Mouse (Mus musculus) forebrain, embryonic 10.5 days (tissue): Measurements from ENCODE around the gene Il10. TPM values are rescaled to one million over a fixed set of nuclear protein-coding genes. Genes with fewer than 3 reads are reported as not detected.
"Not testable (repeated sequence)": the region's sequence is repeated elsewhere in the genome, so short reads cannot be mapped to it uniquely, and the experiment has no call there.

Source experiments
- DNase-seq: peaks from one replicate; pipeline ENCODE4 v3.0.0-alpha.2; 2017; ENCODE audit warnings: low spot score; ENCODE audit errors: extremely low spot score
- H3K27ac ChIP-seq: fragments of 300-500 bp; sonication (generic); 2 replicates; pipeline ENCODE4 v1.5.1; 2016; ENCODE audit warnings: mild to moderate bottlenecking
- H3K27me3 ChIP-seq: fragments of 300-500 bp; sonication (generic); 2 replicates; pipeline ENCODE4 v1.6.1; 2016; ENCODE audit warnings: mild to moderate bottlenecking; ENCODE audit not compliant: poor library complexity, severe bottlenecking
- H3K36me3 ChIP-seq: fragments of 300-500 bp; sonication (generic); replicated peaks from 2 replicates; pipeline ENCODE4 v1.6.1; 2016; ENCODE audit warnings: mild to moderate bottlenecking, moderate library complexity
- H3K4me1 ChIP-seq: fragments of 300-500 bp; sonication (generic); 2 replicates; pipeline ENCODE4 v1.6.1; 2016
- H3K4me3 ChIP-seq: fragments of 300-500 bp; sonication (generic); 2 replicates; pipeline ENCODE4 v1.5.1; 2016; ENCODE audit warnings: mild to moderate bottlenecking, moderate library complexity
- H3K9me3 ChIP-seq: fragments of 300-500 bp; sonication (generic); 2 replicates; pipeline ENCODE4 v1.6.1; 2016; ENCODE audit warnings: mild to moderate bottlenecking, moderate library complexity
- WGBS: fragments of 180-500 bp; shearing (Covaris S2); methylation state at CpG from one replicate; pipeline ENCODE4 v1.1.7; 2016; 5-methylcytosine and 5-hydroxymethylcytosine counted together
- polyA plus RNA-seq: library from polyadenylated mRNA; unstranded; fragments of >200 nt; fragmentation: Nextera tagmentation; extraction: Ambion mirVana; gene quantifications from 2 replicates; pipeline ENCODE4 v1.2.1, GENCODE M21; 2016

Gene Il10
- polyA plus RNA-seq, 1 experiment from 2014 or later, result not detected

DNA sequence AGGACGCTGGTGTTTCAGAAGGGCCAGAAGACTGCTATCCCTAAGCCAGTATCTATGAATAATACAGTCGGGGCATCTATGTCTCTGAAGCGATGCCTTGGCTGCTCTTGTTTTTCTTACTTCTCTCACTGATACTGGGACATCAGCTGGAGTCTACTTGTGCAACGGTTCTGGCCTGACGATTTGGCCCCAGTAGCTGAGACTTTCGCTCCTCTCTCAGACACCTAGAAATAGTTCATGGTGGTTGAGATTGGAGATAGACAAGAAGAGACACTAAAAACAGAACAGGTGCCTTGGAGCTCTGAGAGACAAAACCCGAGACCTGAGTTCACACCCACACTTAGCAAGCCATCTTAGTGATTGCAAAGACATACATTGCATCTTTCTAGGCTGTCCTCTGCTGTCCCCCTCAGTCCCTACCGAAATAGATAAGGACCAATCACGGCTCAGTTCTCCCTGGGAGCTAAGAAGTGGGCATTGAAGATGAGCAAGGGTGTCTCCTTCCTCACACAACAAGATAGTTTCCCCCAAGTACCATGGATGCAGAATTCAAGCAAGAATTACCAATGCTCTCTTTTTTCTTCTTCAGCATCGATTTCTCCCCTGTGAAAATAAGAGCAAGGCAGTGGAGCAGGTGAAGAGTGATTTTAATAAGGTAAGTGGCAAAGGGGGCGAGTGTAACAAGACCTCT is 2.4 kb downstream of the Il10 start:
- Histone ChIP-seq H3K27ac (no peak overlapping the region), H3K9me3 (no peaks in the 10 kb centered on the region), H3K27me3 (0 out of 2 replicates have a peak, but pooled peaks cover 7% of the 10 kb centered on the region), H3K4me3 (no peak overlapping the region), H3K36me3 (no peaks in the 10 kb centered on the region), H3K4me1 (no peaks in the 10 kb centered on the region)
- WGBS, result 85% methylated on average over 11 of the region's 11 CpGs
- DNase-seq, result no peak

DNA sequence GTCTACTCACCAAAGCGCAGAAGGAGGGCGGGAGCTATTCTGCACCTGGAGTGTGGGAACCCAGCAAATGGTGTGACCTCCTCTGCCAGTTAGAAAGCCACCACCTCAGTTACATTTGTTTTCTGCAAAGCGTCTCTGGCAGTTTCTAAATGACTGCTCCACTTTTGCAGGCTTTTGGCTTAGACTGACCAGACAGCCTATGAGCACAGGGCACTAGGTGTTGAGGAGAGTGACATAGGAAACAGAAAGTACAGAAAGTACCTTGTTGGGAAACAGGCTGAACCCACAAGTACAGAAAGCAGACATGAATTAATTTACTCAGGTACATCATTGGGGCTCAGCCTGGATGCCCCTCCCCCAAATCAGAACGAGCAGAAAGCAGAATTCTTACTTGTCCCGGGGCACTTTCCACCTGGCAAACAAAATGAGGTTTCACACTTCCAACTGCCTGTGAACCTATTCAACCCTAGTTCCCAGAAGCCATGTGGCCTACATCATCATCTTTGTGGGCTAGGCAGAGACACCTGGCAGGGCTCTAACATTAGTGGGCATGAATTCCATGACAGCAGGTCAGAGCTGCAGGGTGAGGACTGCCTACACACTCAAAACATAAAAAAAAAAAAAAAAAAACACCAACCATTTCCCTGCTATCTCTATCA is 3.1 kb downstream of the Il10 start:
- DNase-seq, result no peak
- WGBS, result 76% methylated on average over 5 of the region's 5 CpGs
- Histone ChIP-seq H3K36me3 (no peaks in the 10 kb centered on the region), H3K27ac (no peak overlapping the region), H3K4me1 (no peaks in the 10 kb centered on the region), H3K4me3 (no peak overlapping the region), H3K27me3 (0 out of 2 replicates have a peak, but pooled peaks cover 7% of the 10 kb centered on the region), H3K9me3 (no peaks in the 10 kb centered on the region)

DNA sequence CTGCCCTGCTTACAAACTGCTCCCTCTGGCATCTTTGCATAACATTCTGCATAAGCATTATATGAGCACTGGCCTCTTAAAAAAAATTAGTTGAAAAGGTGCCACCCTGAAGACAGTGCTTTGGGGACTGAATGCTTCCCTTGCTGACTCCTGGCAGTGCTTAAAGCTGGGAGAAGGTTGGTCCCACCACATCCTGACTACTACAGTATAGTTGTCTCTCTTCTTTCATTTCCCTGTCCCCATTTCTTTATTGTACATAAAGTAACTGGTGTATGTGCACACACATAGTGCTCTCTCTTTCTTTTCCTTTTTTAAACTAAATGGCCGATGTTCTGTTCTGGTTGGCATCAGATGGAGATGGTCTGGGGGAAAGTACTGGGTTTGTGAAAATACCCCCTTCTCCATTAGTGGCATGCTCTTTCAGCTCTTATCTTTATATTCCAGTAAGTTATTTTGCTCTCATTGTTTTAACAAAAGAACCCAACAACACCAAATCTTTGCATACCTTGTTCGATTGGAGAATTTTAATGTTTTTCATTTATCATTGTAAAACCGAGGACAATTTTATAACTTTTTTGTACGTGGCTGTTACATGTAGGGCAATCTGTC is 3.7 kb downstream of the Il10 start:
- H3K36me3 ChIP-seq, H3K4me3 ChIP-seq, H3K4me1 ChIP-seq, H3K27ac ChIP-seq, DNase-seq, H3K27me3 ChIP-seq, H3K9me3 ChIP-seq: not testable (repeated sequence)
- 88% methylated on average over 4 of the region's 4 CpGs for WGBS

DNA sequence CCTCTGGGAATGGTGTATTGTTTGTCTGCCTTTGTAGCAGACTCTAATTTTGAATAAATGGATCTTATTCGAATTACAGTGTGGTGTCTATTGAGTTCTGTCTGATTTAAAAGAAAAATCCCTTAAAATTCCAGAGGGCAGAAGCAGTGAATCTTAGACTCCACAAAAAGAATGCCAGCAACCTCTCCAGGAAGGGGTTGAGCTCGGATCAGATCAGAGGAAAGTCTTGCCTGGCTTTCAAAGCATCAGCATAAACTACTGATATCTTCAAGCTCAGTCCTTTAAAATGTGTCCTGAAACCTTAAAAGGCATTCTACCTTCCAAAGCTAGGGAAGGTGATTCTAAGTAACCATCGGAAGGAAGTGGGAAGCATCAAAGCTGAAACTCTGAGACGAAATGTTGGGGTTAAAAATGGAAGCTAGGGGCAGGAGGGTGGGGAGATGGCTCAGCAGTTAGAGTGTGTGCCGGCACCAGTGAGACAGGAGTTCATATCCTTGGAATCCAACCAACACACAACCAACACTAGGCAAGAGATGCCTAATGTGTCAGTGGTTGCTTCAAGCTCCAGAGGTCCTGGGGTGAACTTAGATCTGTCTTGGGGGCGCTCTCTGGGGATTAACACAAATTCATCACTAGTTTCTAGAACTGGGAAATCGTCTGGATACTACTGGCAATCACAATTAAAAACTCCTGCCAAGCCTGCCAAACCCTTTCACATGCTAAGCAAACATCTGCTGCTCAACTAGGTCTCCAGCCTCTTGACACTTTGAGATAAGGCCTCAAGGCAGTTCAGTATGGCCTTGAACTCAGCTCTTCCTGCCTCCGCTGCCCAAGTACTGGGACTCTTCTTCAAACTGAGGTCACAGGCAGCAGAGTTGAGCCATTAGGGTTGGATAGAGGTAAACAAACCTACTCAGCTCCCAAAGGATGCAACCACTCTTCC is 5.5 kb downstream of the Il10 start:
- no peak for DNase-seq
- no peaks in the 10 kb centered on the region for H3K36me3 ChIP-seq
- no peak overlapping the region for H3K4me3 ChIP-seq
- no peak overlapping the region for H3K27ac ChIP-seq
- H3K27me3 ChIP-seq, result 0 out of 2 replicates have a peak, but pooled peaks cover 5% of the 10 kb centered on the region
- 88% methylated on average over 8 of the region's 8 CpGs for WGBS
- H3K9me3 ChIP-seq, result no peaks in the 10 kb centered on the region
- no peaks in the 10 kb centered on the region for H3K4me1 ChIP-seq

DNA sequence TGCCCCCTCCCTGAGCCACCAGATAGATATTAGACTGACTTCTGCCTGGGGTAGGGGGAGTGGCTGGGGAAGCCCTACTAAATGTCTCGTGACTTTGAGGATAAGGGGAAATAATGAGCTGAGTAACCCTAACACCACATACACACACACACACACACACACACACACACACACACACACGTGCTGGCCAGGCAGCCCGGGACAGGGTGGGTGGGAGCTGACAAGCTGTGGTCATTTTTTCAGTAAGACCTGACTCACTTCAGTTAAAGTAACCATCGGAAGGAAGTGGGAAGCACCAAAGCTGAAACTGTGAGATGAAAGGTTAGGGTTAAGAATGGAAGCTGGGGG is 6.2 kb downstream of the Il10 start:
- no peak for DNase-seq
- WGBS, result 71% methylated on average over 4 of the region's 4 CpGs
- Histone ChIP-seq H3K4me1 (no peaks in the 10 kb centered on the region), H3K4me3 (no peak overlapping the region), H3K27me3 (0 out of 2 replicates have a peak, but pooled peaks cover 3% of the 10 kb centered on the region), H3K27ac (no peak overlapping the region), H3K9me3 (no peaks in the 10 kb centered on the region), H3K36me3 (no peaks in the 10 kb centered on the region)

DNA sequence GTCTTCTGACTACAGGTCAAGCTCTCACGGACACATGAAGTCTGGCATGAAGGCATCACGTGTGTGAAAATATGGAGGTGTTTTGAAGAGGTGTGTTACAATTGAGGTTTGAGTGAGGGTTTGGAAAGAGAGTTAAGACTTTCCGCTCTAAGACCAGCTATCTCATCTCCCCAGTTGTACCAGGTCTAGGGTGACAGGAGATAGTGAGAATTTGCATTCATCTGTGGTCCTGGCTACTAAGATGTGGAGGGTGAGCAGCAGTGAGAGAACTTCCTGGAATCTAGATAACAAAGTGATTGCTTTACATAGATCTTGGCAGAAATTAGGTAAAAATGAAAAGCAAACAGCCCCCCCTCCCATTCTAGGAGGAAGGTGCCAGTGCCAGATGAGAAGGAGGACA is 9.6 kb downstream of the Il10 start:
- no peak for DNase-seq
- H3K4me3 ChIP-seq, result no peak overlapping the region
- no peaks in the 10 kb centered on the region for H3K36me3 ChIP-seq
- no peaks in the 10 kb centered on the region for H3K4me1 ChIP-seq
- no peaks in the 10 kb centered on the region for H3K27me3 ChIP-seq
- no peaks in the 10 kb centered on the region for H3K9me3 ChIP-seq
- H3K27ac ChIP-seq, result no peak overlapping the region
- 86% methylated on average over 3 of the region's 3 CpGs for WGBS

DNA sequence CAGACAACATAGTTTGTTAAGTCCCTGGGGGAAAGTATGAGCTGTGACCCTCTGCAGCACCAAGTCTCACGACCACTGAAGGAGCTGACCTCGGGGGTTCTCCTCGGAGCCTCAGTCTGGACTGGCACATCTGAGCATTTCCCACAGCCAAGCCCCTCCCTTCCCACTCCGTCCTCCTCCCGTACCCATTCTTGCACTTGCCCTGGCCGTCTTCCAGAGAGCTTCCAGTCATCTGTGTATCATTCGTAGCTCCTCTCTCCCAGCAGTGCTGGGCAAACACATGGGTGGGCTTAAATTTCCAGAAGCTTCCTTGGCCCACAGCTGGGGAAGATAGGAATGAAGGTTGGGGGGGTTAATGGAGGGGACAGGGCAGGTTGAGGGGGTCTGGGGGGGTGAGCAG is 10.6 kb downstream of the Il10 start:
- Histone ChIP-seq H3K36me3 (no peaks in the 10 kb centered on the region), H3K27ac (no peak overlapping the region), H3K4me1 (no peaks in the 10 kb centered on the region), H3K9me3 (no peaks in the 10 kb centered on the region), H3K27me3 (no peaks in the 10 kb centered on the region), H3K4me3 (no peak overlapping the region)
- no peak for DNase-seq
- WGBS, result 79% methylated on average over 7 of the region's 7 CpGs

DNA sequence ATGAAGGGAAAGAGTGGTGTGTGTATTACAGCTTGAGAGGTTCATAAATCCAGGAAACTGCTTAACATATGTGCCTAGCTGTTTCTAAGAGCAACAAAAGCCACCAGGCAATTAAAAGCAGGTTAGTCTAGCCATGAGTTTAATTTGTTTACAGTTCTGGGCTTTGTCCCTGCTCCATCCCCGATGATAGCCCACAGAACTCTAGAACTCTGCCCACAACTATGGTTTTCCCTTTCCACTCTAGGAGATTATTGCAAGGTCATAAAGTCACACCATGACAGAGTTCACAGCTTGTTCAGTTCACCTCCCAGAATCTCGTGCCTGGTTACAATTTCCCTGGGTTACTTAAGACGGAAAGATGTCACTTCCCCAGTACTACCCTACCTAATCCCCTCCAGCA is 11.6 kb downstream of the Il10 start:
- H3K4me1 ChIP-seq, result no peaks in the 10 kb centered on the region
- WGBS, result 69% methylated on average over 3 of the region's 3 CpGs
- H3K27me3 ChIP-seq, result no peaks in the 10 kb centered on the region
- H3K36me3 ChIP-seq, result no peaks in the 10 kb centered on the region
- DNase-seq, result no peak
- H3K27ac ChIP-seq, result no peak overlapping the region
- H3K4me3 ChIP-seq, result no peak overlapping the region
- no peaks in the 10 kb centered on the region for H3K9me3 ChIP-seq

DNA sequence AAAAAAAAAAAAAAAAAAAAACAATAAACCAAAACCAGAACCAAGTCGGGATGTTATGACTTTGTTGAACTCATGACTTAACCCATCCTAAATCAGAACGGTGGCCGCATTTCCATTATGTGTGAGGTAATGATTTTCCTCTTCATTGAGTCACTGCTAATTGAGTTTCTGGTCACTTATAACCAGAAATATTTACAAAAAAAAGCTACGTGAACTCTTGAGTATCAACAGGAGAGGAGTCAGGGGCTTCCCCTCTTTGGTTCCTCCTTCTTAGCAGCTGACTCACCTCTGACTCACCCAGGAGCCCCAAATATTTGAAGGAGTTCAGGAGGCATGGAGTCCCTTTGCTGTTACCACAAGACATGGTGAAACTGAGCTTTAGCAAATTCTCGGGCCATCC is 18.4 kb downstream of the Il10 start:
- H3K4me1 ChIP-seq, result no peaks in the 10 kb centered on the region
- H3K4me3 ChIP-seq, result no peak overlapping the region
- no peaks in the 10 kb centered on the region; the same call in 1 of the 2 replicates for H3K9me3 ChIP-seq
- no peak overlapping the region for H3K27ac ChIP-seq
- DNase-seq, result no peak
- H3K36me3 ChIP-seq, result no peaks in the 10 kb centered on the region
- 96% methylated on average over 5 of the region's 5 CpGs for WGBS
- H3K27me3 ChIP-seq, result no peaks in the 10 kb centered on the region

DNA sequence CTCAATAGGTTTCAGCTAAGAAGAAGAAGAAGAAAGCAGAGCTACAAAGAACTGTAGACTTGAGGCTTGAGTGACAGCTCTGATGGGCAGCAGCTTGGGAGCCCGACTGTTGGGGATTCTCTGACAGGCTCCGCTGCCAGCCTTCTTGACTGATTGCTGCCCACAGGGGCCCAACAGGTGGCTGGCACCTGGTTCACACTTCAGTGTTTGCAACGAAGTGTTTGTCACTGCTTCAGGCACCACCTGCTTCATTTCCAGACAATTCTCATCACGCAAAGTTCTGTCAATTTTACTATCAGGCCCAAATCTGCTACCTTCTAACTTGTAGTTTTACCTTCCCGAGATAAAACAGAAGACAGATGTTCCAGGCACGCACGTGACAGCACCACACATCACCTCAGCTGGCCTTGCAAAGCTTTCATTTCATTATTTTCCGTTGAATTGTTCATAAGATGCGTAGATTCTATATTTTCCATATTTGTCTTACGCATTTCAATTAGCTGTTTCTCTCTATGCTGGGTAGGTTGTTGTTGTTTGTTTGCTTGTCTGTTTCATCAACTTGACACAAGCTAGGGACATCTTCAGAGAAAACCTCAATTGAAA is 18.9 kb downstream of the Il10 start:
- no peaks in the 10 kb centered on the region for H3K27me3 ChIP-seq
- H3K36me3 ChIP-seq, result no peaks in the 10 kb centered on the region
- H3K9me3 ChIP-seq, result no peaks in the 10 kb centered on the region; the same call in 1 of the 2 replicates
- no peak overlapping the region for H3K27ac ChIP-seq
- WGBS, result 90% methylated on average over 10 of the region's 10 CpGs
- no peak overlapping the region for H3K4me3 ChIP-seq
- no peak for DNase-seq
- no peaks in the 10 kb centered on the region for H3K4me1 ChIP-seq

DNA sequence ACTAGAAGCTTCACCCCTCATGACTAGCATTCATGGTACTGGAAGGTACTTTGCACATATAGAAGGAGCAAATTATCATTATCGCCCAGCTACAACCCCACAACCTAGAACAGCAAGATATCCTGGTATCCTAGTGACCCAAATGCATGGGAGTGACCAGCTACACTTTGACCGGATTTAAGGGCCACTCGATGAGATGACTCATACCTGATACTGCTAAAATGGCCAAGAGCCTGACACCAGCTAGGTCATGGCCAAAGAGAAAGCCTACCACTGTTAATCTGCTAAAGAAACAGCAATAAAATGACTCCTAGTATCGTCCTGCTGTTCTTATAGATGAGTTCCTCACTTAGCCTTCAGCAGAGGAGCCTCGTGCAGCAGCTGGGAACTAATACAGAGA is 19.8 kb downstream of the Il10 start:
- H3K4me3 ChIP-seq, result no peak overlapping the region
- no peaks in the 10 kb centered on the region for H3K27me3 ChIP-seq
- H3K27ac ChIP-seq, result no peak overlapping the region
- no peaks in the 10 kb centered on the region for H3K36me3 ChIP-seq
- no peak for DNase-seq
- H3K4me1 ChIP-seq, result no peaks in the 10 kb centered on the region
- WGBS, result 89% methylated on average over 5 of the region's 5 CpGs
- no peaks in the 10 kb centered on the region; the same call in 1 of the 2 replicates for H3K9me3 ChIP-seq

DNA sequence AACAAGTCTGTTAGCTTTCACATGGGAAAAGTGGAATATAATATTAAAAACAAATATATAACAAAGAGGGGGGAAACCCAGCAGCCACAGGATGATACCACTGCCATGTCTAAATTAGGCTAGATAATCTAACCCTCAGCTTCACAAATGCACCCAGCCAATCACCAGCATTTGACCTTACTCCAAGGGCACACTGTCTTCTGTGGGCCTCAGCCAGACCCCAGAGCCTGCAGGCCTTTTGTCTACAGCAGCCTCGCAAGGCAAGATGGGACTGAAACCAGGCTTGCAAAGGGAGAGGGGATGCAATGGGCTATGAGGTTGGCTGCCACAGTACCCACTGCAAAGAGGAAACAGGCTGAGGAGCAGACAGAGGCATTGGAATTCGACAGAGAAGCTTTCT is 22.6 kb downstream of the Il10 start:
- H3K27ac ChIP-seq, result no peak overlapping the region
- H3K4me3 ChIP-seq, result no peak overlapping the region
- H3K27me3 ChIP-seq, result no peaks in the 10 kb centered on the region
- H3K36me3 ChIP-seq, result no peaks in the 10 kb centered on the region
- WGBS, result 57% methylated on average over 2 of the region's 2 CpGs
- DNase-seq, result no peak
- no peaks in the 10 kb centered on the region for H3K4me1 ChIP-seq
- H3K9me3 ChIP-seq, result no peaks in the 10 kb centered on the region; the same call in 1 of the 2 replicates
